Mouse (Mus musculus) fat pad, adult 2 months (tissue): ENCODE measurements around the gene Ctnnd2.

Experiments
- DNase-seq: peaks from one replicate; pipeline ENCODE4 v3.0.0-alpha.2; 2011; ENCODE audit warnings: low read depth, low spot score; ENCODE audit errors: extremely low read depth

Gene Ctnnd2

DNA sequence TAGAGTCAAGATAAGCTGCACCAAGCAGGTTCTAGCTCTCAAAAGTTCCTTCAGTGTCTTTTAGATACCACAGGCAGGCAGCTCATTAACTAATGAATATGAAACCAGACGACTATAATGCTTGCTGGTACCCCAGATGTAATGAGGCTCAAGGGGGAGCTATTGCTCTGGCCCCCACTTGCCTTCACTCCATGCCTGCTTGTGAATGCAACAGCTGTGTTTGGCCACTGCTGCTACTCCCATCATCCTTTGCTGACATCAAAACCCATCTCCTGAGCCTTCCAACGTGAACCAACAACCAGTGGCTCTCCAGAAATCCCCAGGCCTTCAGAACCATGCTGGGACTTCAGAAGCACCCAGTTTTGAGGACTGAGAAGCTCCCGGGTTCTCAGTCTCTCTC is 883.8 kb downstream of the Ctnnd2 start:
- DNase-seq = no peak

GRCm38 (mm10) chr15:31058315-31058714 is 885.9 kb downstream of the Ctnnd2 start:
- no peak for DNase-seq

DNA sequence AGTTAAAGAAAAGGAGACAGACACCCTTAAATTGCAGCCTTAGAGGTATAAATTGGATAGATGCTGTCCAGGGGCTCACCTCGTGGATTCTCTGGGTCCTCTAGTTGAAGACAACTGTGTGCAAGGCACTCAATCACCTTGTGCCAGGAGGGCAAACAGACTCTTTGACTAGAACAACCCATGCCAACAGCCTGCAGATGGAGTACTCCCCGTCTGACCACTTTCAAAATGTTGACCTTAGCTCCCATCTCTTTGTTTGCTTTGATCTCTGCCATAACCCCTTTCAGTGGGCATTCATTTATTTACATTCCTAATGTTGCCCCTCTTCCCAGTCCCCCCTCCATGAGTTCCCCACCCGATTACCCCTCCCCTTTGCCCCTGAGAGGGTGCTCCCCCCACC is 891.3 kb downstream of the Ctnnd2 start:
- DNase-seq = no peak

GRCm38 (mm10) chr15:31068127-31068526 is 895.7 kb downstream of the Ctnnd2 start:
- no peak for DNase-seq

GRCm38 (mm10) chr15:31070311-31070710 is 897.9 kb downstream of the Ctnnd2 start:
- no peak for DNase-seq
